In genomic region chr1:36071176-36071575, GRCm38 (mm10) we compare ENCODE assay signal across 8 mouse cellular contexts. TPM values are rescaled to one million over a fixed set of nuclear protein-coding genes. Genes with fewer than 3 reads are reported as not detected.
DNase-seq lines count a peak whose midpoint lies in the region; ATAC-seq and TF ChIP-seq lines count a peak whose summit lies in the region.

No protein-coding gene starts in this region.

- H3K27ac ChIP-seq in heart, embryonic 13.5 days (replicated peaks) = no peak overlapping the region
- no peak overlapping the region for H3K27ac ChIP-seq in forebrain, embryonic 16.5 days (ENCODE audit: low read length)
- peak overlapping the region; percentile 90 for H3K27ac ChIP-seq in liver, postnatal 0 days (ENCODE audit: low read depth)

- ATAC-seq in heart, embryonic 13.5 days (ENCODE audit: extremely low read depth, insufficient number of reproducible peaks, low FRiP score, low TSS enrichment) = no peak
- ATAC-seq in forebrain, embryonic 16.5 days = no peak
- ATAC-seq in liver, postnatal 0 days = no peak

- H3K36me3 ChIP-seq in heart, embryonic 13.5 days = peaks cover 23% of the 10 kb centered on the region
- H3K36me3 ChIP-seq in E14TG2a.4 (ENCODE audit: insufficient read depth, low read length) = peaks cover 68% of the 10 kb centered on the region
- H3K36me3 ChIP-seq in forebrain, embryonic 16.5 days (ENCODE audit: control insufficient read depth, insufficient read depth) = no peaks in the 10 kb centered on the region
- H3K36me3 ChIP-seq in liver, postnatal 0 days (replicated peaks; ENCODE audit: insufficient read depth, low read length) = peaks cover 39% of the 10 kb centered on the region

- DNase-seq in heart, adult 9 months (ENCODE audit: low spot score in 2 of 2) = no peak
- DNase-seq in liver, postnatal 0 days = peak; percentile 32
- no peak for DNase-seq in cerebellum, adult 9-10 months
- DNase-seq in left cerebral cortex, postnatal 25 days (ENCODE audit: low spot score in 2 of 2) = no peak
- no peak for DNase-seq in natural killer cell, adult 2 months (ENCODE audit: low spot score in 2 of 2)

- intact Hi-C loops in left cerebral cortex, postnatal 25 days (cut with DNase I) = no loop called here

- no peaks in the 10 kb centered on the region for H3K27me3 ChIP-seq in heart, embryonic 13.5 days (replicated peaks)
- no peaks in the 10 kb centered on the region for H3K27me3 ChIP-seq in E14TG2a.4 (ENCODE audit: insufficient read depth, low read length)
- no peaks in the 10 kb centered on the region for H3K27me3 ChIP-seq in forebrain, embryonic 16.5 days (replicated peaks; ENCODE audit: control insufficient read depth, insufficient read depth, low read length)
- H3K27me3 ChIP-seq in liver, postnatal 0 days (ENCODE audit: insufficient read depth, low read length) = no peaks in the 10 kb centered on the region

- peak overlapping the region; percentile 90; the same call in 1 of the 2 replicates for H3K9ac ChIP-seq in heart, embryonic 13.5 days
- no peak overlapping the region for H3K9ac ChIP-seq in forebrain, embryonic 16.5 days (replicated peaks; ENCODE audit: low read depth, low read length)
- H3K9ac ChIP-seq in liver, postnatal 0 days (replicated peaks) = peak overlapping the region; percentile 91

- no peaks in the 10 kb centered on the region for H3K9me3 ChIP-seq in heart, embryonic 13.5 days
- no peaks in the 10 kb centered on the region for H3K9me3 ChIP-seq in E14TG2a.4 (ENCODE audit: low read length)
- H3K9me3 ChIP-seq in forebrain, embryonic 16.5 days (ENCODE audit: control insufficient read depth, low read length) = no peaks in the 10 kb centered on the region
- no peaks in the 10 kb centered on the region for H3K9me3 ChIP-seq in liver, postnatal 0 days (ENCODE audit: low read length)

- peak overlapping the region; percentile 99 for H3K4me2 ChIP-seq in heart, embryonic 13.5 days
- H3K4me2 ChIP-seq in forebrain, embryonic 16.5 days (ENCODE audit: low read length) = peak overlapping the region; percentile 99
- peak overlapping the region; percentile 91 for H3K4me2 ChIP-seq in liver, postnatal 0 days (ENCODE audit: low read depth, low read length)

- no peak for TF ChIP-seq CTCF in E14TG2a.4 (conservative IDR thresholded peaks at IDR 0.05; ENCODE audit: low read length)
- TF ChIP-seq CTCF in liver, postnatal 0 days (IDR thresholded peaks at IDR 0.05; ENCODE audit: low read depth) = no peak

- 78% methylated on average over 7 of the region's 7 CpGs for WGBS in heart, embryonic 13.5 days
- 84% methylated on average over 7 of the region's 7 CpGs for WGBS in forebrain, embryonic 16.5 days
- 39% methylated on average over 7 of the region's 7 CpGs for WGBS in liver, postnatal 0 days (ENCODE audit: insufficient replicate concordance)

- peaks cover 77% of the 10 kb centered on the region for H3K4me1 ChIP-seq in heart, embryonic 13.5 days
- H3K4me1 ChIP-seq in E14TG2a.4 (replicated peaks; ENCODE audit: low read depth, low read length) = peaks cover 88% of the 10 kb centered on the region
- H3K4me1 ChIP-seq in forebrain, embryonic 16.5 days (replicated peaks; ENCODE audit: control insufficient read depth, insufficient read depth, low read length) = peaks cover 48% of the 10 kb centered on the region
- peaks cover 67% of the 10 kb centered on the region for H3K4me1 ChIP-seq in liver, postnatal 0 days (ENCODE audit: insufficient read depth)

- no peak for TF ChIP-seq EP300 in liver, postnatal 0 days (IDR thresholded peaks at IDR 0.05; ENCODE audit: low read depth)

- peak overlapping the region; percentile 89 for H3K4me3 ChIP-seq in heart, embryonic 13.5 days
- H3K4me3 ChIP-seq in E14TG2a.4 (replicated peaks; ENCODE audit: low read length) = peak overlapping the region; percentile 96
- H3K4me3 ChIP-seq in forebrain, embryonic 16.5 days (replicated peaks; ENCODE audit: low read length) = peak overlapping the region; percentile 66; the same call in 1 of the 2 replicates
- peak overlapping the region; percentile 93 for H3K4me3 ChIP-seq in liver, postnatal 0 days (ENCODE audit: low read depth, low read length)

RNA-seq across cellular contexts. Expression of gene Hs6st1, which starts 3.0 kb away (rescaled TPM):
- 4.2 and 4.4 TPM in 2 replicates for polyA plus RNA-seq in heart, embryonic 13.5 days (2015; fragmentation: Nextera tagmentation; extraction: Ambion mirVana)
- 6.2 and 7.4 TPM in 2 replicates for polyA plus RNA-seq in forebrain, embryonic 16.5 days (2015; fragmentation: Nextera tagmentation; extraction: Ambion mirVana)
- 12.8 and 13.3 TPM in 2 replicates for polyA plus RNA-seq in liver, postnatal 0 days (2015; fragmentation: Nextera tagmentation; extraction: Ambion mirVana)
- total RNA-seq in left cerebral cortex, postnatal 25 days (2021) = 10 to 100 TPM; 57.7 to 57.9 TPM
